Mouse (Mus musculus): Measurements from ENCODE around the gene Cnppd1.

Cnppd1 gene

GRCm38 (mm10) chr1:75142301-75143261 is at the start of gene Cnppd1, which contains the start of gene Retreg2:
Cnppd1 (minus strand) TSS chr1:75142711.
Retreg2 (plus strand) TSS chr1:75142778.
- peak; percentile 80 to 95 for DNase-seq (ENCODE audit: low read depth in 1 of 2, low spot score in 2 of 2)

- peak; percentile 90 to 93 for DNase-seq (ENCODE audit: low read depth in 1 of 2, low spot score in 2 of 2)
Measured at GRCm38 (mm10) chr1:75191622-75192402, 49.3 kb upstream of the Cnppd1 start, which contains the start of the genes Ankzf1 and Atg9a. Ankzf1 (plus strand) TSS chr1:75192151. Atg9a (minus strand) TSS chr1:75192196.

GRCm38 (mm10) chr1:75191258-75191621 is 48.7 kb upstream of the Cnppd1 start:
- DNase-seq (ENCODE audit: low read depth in 1 of 2, low spot score in 2 of 2), result no peak

- DNase-seq (ENCODE audit: low read depth in 1 of 2, low spot score in 2 of 2), result no peak
Measured at GRCm38 (mm10) chr1:75190577-75190976, 48.1 kb upstream of the Cnppd1 start.

- peak; percentile 49 to 70 for DNase-seq (ENCODE audit: low read depth in 1 of 2, low spot score in 2 of 2)
Measured at GRCm38 (mm10) chr1:75187914-75188483, 45.5 kb upstream of the Cnppd1 start.

GRCm38 (mm10) chr1:75187126-75187525 is 44.6 kb upstream of the Cnppd1 start:
- DNase-seq (ENCODE audit: low read depth in 1 of 2, low spot score in 2 of 2), result no peak

GRCm38 (mm10) chr1:75185495-75185894 is 43.0 kb upstream of the Cnppd1 start:
- no peak for DNase-seq (ENCODE audit: low read depth in 1 of 2, low spot score in 2 of 2)

- no peak for DNase-seq (ENCODE audit: low read depth in 1 of 2, low spot score in 2 of 2)
Measured at GRCm38 (mm10) chr1:75182160-75182559, 39.6 kb upstream of the Cnppd1 start.

- no peak for DNase-seq (ENCODE audit: low read depth in 1 of 2, low spot score in 2 of 2)
Measured at GRCm38 (mm10) chr1:75181377-75181870, 38.9 kb upstream of the Cnppd1 start.

- no peak for DNase-seq (ENCODE audit: low read depth in 1 of 2, low spot score in 2 of 2)
Measured at GRCm38 (mm10) chr1:75180741-75181140, 38.2 kb upstream of the Cnppd1 start.

GRCm38 (mm10) chr1:75180105-75180590 is 37.6 kb upstream of the Cnppd1 start, which contains the start of gene Abcb6:
Abcb6 (minus strand) TSS chr1:75180392.
- DNase-seq (ENCODE audit: low read depth in 1 of 2, low spot score in 2 of 2), result peak in 1 of 2 experiments; percentile 63

GRCm38 (mm10) chr1:75179334-75180104 is 37.0 kb upstream of the Cnppd1 start:
- no peak for DNase-seq (ENCODE audit: low read depth in 1 of 2, low spot score in 2 of 2)

- DNase-seq (ENCODE audit: low read depth in 1 of 2, low spot score in 2 of 2), result peak; percentile 78 to 90
Measured at GRCm38 (mm10) chr1:75168472-75169464, 26.3 kb upstream of the Cnppd1 start, which contains the start of gene Zfand2b. Zfand2b (plus strand) TSS chr1:75168646.

- DNase-seq (ENCODE audit: low read depth in 1 of 2, low spot score in 2 of 2), result no peak
Measured at GRCm38 (mm10) chr1:75168093-75168471, 25.6 kb upstream of the Cnppd1 start.

GRCm38 (mm10) chr1:75160256-75160617 is 17.7 kb upstream of the Cnppd1 start:
- DNase-seq (ENCODE audit: low read depth in 1 of 2, low spot score in 2 of 2), result no peak

- DNase-seq (ENCODE audit: low read depth in 1 of 2, low spot score in 2 of 2), result no peak
Measured at GRCm38 (mm10) chr1:75159540-75160255, 17.2 kb upstream of the Cnppd1 start.

- DNase-seq (ENCODE audit: low read depth in 1 of 2, low spot score in 2 of 2), result no peak
Measured at GRCm38 (mm10) chr1:75158990-75159389, 16.5 kb upstream of the Cnppd1 start.

- DNase-seq (ENCODE audit: low read depth in 1 of 2, low spot score in 2 of 2), result no peak
Measured at GRCm38 (mm10) chr1:75155837-75156236, 13.3 kb upstream of the Cnppd1 start.
